Mouse (Mus musculus) neutrophil, adult 83 days (primary cell): ENCODE data around the gene Myocd. TPM values are rescaled to one million over a fixed set of nuclear protein-coding genes. Genes with fewer than 3 reads are reported as not detected.

Experiments used
- total RNA-seq, 2 experiments: library from RNA; stranded (reverse); gene quantifications; one replicate each; pipeline ENCODE4 v1.2.4; 2023

The Myocd gene
- total RNA-seq: not detected

DNA sequence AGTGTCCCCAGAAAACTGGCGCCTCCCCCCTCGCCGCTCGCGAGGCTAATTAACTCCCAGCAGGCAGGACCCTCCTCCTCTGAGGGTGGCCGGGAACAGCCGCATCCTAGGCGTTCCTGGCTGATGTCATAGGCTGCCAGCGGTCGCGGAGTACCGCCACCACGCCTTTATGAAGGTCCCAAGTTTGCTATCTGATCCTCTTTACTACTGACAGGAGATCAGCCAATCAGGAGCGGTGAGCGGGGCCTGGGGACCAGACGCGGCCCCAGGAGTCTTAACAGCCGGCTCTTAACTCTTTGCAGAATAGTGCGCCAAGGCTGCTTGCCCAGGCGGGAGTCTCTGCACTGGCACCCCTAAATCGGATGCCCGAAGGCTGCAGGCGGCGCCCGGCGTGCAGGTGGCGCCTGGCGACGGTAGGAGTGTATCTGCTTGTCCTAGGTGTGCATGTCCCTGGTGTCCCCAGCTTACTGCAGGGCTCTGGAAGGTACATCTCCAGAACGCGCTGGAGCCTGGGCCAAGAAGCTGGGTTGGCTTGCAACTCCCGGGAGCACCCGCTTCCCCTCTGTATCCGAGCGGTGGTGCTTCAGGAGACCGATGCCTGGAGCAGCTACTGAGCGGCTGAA, at the start of gene Myocd:
Gene Myocd (minus strand): TSS at position 139 of the 623 bp plus-strand sequence.

DNA sequence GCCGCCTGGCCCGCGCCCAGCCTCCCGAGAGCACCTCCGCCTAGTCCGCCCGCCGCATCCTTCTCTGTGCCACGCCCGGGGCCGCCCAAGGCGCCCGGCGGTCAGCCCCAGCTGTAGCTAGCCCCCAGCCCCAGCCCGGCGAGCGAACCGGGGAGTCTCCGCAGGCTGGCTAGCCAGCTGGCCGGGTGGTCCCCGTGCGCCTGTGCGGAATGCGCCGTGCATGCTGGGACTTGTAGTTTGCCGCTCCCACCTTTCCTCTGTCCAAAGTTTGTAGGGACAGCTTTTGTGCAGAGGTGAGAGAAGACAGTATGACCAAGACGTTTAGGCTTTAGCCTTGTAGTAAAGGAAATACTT, 107.0 kb downstream of the Myocd start, which contains the start of gene Arhgap44:
Gene Arhgap44 (minus strand): TSS at position 195 of the 354 bp plus-strand sequence.

GRCm38 (mm10) chr11:65159791-65160190, 110.0 kb downstream of the Myocd start, which contains the start of gene 1700086D15Rik:
Gene 1700086D15Rik, minus strand, starts transcription at chr11:65159891.

Other genes starting within 250 kb of the Myocd start
- not detected for gene 1700086D15Rik, start 110.1 kb downstream of the Myocd start, total RNA-seq
- gene Arhgap44, start 107.0 kb downstream of the Myocd start, total RNA-seq: not detected